Mouse (Mus musculus): ENCODE measurements around the gene Rftn1.

Rftn1 gene

DNA sequence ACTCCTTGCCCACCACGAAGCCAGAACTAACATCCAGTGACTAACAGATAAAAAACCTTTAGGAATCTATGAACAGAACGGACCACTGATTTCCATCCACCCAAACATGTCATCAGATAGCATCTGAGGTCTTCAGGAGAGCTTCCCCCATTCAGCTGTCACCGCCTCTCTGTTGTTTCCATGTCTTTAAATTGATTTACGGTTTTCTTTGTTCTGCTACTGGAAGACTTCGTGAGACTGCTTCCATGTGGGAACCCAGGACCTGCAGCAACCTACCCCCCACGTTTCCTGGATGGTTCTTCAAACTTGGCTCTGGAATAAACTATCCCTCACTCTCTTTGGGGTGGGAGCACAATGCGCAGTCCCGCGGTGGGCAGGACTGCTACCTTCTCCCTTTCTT, 175.8 kb downstream of the Rftn1 start:
- no peak for DNase-seq

DNA sequence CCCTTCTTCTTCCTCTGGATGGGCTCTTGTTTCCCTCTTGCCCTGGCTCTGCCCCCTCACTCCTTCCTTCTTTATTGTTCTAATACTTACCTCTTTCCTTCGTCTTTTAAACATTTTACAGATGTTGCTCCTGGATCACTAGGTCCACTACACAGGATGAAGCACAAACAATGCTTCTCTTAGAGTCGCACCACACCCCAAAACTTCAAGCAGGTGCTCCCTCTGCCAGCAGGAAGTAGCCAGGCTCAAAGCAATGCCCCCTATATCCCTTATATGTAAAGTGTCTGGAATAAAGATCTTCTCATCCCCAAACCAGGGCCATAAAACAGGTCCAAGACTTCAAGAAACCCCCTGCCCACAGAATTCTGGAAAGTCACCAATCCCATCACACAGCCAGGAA, 176.6 kb downstream of the Rftn1 start:
- DNase-seq: no peak

DNA sequence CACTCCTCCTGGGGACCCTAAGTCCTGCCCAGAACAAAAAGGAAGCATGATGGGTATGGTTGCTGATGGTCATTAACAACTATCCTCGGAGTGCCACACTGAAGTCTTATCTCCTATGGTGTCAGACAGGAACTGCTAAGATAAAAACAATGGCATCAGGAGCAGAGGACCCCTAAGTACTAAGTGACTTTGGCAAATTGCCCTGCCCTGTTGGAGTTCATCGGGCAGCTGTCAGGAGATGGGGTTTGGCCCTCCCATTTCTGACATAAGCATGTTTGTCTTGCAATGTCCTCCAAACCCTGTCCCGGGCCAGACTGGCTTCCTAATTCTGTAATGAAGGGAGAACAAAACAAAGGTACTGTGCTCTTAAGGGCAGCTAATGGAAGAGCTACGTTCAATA, 180.4 kb downstream of the Rftn1 start:
- no peak for DNase-seq

DNA sequence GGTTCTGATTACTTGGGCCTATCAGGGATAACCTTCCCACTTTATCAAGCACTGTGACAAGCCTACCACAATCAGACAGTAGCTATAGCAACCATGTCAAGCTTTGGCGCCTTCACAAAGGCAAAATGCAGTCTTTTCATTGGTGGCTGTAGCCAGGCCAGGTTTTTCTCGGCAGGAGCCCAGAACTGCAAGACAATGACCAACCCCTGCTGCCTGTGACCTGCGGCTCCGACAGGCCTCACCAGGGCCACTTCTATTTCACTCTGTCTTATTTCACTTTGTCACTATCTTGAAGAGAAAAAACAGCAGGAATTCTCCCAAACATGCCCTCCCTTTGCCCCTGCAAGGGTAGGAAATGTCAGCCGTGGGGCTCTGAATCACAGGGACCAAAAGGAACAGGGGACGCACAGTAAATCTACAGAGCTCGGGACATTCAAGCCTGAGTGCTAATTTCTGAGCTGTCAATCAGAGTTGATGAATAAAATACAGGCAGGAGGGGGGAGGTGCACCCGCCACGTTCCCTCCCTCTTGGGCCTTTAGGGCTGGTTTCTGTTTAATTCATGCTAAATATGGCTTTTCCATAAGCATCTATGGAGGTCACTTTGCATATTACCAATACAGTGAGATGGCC, 183.6 kb downstream of the Rftn1 start:
- peak; percentile 57 to 66 for DNase-seq

DNA sequence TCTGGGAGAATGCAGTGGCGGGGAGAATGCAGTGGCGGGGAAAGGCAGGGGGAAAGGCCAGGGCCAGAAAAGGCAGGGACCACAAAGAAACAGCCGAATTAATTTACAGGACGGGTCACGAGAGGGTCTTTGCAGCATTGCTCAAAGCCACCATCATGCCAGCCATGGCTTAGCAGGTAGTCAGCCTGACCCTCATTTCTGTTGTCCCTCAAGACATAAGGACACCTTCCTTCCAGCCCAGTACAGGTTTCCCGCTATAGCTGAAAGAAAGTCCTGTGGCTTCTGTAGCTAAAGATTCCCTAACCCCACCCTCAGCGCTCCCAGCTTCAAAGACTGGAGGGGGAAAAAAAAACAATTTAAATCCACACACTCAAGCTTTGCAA, 184.1 kb downstream of the Rftn1 start:
- DNase-seq: no peak

DNA sequence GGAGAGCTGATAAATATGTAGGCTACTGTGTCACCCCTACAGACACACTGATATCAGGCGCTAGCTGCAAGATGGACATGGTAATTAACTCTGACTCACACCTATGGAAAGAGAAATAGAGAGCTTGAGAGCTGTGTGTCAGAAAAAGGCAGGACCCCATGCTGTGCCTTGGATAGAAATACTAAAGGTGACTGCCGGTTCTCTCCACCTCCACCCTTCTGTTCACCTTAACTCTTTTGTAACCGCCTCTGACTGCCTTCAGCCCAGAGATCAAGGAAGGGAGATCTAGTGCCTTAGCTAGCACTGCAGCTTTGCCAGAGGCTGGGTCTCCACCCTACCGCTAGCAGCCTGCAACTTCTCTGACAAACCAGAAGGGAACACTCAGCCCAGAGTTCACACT, 187.3 kb downstream of the Rftn1 start:
- DNase-seq: peak; percentile 73 to 88

DNA sequence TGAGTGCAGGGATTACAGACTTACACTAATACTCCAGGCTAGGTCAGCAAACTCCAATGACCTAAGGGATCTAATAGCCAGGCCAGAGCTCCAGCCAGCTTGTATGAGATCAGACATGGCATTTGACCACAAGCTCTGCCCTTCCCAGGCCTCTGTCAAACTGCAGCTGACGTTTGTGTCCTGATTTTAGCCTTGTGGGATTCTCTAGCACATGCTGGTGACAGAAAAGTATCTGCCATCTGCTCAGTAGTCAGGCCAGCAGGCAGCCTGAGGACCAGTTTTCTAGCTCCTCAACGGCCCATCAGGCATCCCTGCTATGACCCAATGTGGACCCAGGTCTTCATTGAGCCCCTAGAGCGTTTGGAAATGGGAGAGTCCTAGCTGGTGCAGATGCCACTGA, 188.3 kb downstream of the Rftn1 start:
- peak; percentile 77 to 78 for DNase-seq

DNA sequence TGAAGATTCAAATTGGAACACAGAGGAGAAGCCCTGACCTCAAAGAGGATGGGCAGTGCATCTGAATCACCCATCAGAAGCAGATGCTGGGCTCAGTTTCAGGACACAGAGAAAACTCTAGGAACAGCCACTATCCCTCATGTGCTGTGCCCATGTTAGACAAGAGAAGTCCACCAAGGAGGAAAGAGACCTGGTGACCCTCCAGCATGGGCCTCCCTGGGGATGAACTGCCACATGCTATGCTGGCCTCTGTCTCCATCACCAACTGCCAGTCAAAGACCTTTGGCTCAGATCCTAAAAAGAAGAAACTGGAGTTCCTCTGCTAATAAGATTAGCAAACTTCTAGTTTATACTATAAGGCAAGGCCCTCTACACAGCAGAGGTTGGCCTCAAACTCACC, 188.7 kb downstream of the Rftn1 start:
- peak; percentile 49 to 56 for DNase-seq

DNA sequence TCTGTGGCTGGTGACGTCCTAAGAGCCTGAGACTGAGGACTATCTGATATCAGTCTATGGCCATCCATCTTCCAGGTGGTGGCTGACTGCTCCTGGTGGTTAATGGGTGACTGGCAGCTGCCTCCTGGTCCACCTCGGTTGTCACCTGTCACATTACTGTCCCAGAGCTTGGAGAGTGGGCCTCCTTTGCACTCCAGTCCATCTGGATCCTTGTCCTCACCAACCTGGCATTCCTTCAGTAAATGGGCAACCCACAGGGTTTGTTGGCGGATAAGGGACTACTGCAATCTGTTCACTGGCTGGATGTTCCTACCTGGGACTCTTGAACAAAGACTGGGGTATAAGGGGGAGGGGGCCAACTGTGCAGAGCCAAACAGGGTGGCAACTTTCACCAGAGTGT, 189.9 kb downstream of the Rftn1 start:
- DNase-seq: peak; percentile 86 to 88

DNA sequence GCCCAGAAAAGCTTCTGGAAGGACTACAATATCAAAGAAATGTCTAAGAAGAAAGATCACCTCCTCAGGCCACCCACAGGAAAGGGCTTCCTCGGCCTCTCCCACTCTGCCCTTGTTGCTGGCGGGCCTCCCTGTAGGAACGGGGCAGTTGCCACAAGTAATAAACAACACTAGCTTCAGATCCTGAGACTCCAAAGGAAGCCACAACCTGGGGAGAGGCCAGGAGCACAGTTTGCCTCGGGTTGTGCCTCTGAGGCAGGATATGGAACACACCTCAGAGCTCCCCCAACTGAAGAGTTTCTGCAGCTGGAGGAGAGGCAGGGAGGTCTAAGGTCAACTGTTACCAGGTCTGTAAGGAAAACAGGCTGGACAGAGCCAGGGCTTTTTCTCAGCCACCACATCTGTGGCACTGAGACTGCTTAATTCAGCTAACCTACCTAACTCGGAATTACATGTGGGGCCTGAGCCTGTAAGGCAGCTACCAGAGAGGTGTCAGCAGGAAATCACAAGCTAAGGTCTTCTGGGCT, 193.8 kb downstream of the Rftn1 start:
- DNase-seq: no peak

DNA sequence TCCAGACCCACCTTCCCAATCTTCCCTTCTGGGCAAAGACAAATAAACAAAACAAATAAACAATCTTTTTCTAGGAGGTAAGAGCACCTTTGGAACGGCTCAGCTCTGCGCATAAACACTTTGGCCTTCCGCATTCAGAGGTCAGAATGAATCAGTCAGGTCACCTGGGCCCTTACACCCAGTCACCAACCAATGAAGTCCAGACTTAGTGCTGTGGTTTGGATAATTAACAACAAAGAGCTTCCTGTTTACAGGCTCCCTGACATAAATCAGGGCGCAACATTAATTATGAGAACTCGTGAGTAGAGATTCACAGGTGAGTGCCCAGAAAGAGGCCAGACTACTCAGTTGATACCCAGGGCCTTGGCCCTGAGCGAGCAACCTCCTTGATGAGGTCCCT, 194.4 kb downstream of the Rftn1 start:
- no peak for DNase-seq

DNA sequence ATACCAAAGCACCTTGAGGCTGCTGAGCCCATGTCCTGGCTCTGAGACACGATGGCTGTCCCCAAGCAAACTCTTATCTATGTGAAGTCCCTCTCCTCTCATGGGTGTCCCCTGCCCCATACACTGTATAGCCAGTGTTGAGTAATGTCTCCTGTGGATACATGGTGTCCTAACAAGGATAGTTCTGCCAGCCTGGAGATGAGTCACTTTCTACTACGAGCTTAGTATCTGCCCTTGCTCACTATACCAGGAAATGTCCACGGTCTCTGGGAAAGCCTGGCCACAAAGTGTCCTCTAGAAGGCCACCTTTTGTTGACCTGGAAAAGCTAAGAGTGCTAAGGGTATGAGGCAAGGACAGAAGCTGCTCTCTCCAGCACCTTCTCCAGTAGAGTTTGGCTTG, 195.2 kb downstream of the Rftn1 start:
- no peak for DNase-seq

DNA sequence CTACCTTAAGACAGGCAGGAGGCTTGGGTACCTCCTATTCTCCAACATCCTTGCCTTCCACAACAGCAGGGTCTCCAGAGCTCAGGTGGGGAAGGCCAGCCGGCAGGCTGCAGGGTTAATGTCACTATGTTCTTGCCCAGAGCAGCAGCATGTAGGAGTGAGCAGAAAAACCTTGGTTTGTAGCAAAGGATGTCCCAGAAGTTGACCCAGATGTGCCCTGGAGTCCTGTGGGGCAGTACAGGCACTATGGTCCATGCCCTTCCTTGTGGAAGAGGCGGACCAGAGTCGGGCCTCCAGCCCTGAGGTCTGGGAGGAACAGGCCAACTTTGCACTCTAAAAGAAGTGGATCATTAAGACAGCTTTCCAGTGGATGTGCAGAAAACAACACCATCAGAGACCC, 196.8 kb downstream of the Rftn1 start:
- DNase-seq: no peak

DNA sequence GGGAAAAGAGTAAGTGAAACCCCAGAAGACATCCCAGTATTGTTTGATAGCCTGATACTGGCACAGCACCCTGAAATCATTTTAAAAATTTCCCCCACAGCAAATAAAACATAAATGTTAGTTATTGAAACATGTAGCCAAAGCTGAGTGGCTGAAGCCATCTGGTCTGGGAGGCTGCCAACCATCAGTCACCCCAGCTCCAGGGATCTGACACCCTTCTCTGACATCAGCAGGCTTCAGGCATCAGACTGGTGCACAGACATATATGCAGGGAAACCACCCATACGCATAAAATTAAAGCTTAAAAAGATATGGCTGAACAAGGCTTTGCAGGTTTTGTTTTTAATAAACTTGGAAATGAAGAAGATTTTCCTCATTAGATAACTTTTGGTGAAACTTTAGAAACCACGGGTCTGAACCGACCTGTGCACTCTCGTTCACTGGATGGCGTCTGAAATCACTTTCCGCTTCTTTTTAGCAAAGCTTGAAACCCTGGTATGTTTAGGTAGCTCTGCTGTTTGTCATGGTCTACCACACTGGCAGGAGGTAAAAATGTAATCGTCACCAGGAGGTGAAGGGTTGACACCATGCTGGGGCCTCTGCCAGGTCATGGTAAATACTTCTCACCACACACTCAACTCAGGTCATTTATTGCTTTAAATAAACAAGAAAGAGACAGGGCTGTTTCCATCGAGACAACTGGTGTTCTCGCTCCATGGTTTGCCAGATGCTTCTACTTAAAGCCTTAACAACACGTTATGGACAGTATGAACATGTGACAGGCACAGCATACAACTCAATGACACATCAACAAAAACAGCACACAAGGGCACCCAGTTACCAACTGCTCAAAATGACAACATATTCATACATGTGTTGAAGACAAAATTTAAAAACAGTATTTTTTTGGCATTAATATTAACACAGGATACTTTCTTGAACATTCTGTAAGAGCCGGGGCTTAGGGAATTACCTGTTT, 197.6 kb downstream of the Rftn1 start:
- peak in 1 of 2 experiments; percentile 44 for DNase-seq

DNA sequence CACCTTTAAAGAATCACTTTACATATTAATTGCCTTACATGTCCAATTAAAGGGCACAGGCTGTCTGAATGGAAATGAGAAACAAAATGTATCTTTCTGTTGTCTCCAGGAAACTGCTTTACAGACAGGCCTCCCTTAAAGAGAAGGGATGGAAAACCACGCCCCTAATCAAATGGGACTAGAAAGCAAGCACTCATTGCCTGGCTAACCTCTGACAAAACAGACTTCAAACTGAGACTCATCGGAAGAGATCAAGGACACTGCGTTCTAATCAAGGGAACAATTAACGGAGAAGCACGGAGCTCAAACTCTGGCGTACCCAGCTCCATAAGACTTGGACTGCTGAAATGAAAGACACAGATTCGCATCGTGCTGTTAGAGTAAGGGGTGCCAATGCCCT, 200.9 kb downstream of the Rftn1 start:
- no peak for DNase-seq

DNA sequence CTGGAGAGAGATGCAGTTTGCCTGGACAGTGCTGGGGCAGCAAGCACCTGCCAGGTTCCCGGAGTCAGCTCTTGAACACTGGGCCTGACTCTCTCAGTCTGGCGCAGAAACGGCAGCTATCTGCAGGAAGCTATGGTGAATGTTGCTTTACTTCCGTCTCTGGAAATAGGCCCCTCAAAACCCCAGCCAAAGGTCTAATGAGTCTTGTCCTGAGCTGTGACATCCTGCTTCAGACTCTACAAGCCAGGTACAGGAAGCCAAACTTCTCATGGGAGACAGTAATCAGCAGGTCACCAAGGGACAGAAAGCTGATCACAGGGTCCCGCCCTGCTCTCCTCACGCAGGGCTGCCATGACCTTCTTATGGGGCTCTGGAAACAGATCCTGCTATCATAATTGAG, 203.4 kb downstream of the Rftn1 start:
- no peak for DNase-seq

DNA sequence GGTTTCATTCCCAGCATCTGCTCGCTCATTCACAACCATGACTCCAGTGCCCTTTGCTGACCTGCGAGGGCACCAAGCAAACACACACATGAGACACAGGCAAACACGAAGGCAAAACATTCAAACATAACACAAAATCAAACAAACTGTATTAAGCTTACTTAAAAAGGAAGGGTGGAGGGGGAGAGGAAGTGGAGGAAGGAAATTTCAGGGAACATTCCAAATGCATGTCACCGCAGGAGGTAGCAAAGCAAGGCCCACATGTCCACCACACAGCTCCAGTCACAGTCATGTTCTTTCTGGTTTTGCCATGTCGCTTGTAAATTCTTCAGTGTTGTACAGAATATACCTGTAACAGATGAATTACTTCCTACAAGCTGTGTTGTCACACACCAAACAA, 207.0 kb downstream of the Rftn1 start:
- no peak for DNase-seq

DNA sequence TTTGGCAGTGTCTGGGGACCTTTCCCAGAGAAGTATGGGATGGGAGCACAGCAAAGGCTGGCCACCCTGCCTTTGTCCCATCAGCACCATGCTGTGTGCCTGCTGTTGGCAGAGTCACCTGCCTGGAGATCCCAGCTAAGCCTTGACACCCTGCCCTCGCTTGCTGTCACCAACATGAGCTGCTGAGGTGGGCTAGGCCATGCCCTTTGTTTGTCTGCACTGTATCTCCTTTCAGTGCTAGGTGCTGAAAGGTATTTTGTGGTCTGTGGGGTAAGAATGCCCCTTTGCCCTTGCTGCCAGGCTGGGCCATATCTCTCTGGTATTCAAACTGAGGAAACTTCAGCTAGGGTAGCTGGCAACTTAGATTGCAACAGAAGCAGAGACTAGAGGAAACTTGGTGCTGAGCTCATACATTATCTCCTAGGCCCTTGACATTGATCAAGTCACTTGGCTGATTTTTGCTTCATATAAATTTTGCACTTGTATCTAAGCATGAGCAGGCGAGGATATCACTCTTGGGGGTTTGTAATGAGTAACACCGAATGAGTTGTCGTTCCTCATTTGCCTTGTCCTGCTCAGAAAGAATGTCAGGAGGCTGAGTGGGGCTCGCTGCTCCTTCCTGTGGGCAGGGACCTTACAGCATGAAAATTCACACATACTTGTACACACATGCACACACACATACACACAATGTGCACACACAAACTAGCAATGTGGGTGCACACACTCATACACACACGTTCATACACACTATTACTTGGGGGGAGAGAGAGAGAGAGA, 207.7 kb downstream of the Rftn1 start:
- no peak for DNase-seq

DNA sequence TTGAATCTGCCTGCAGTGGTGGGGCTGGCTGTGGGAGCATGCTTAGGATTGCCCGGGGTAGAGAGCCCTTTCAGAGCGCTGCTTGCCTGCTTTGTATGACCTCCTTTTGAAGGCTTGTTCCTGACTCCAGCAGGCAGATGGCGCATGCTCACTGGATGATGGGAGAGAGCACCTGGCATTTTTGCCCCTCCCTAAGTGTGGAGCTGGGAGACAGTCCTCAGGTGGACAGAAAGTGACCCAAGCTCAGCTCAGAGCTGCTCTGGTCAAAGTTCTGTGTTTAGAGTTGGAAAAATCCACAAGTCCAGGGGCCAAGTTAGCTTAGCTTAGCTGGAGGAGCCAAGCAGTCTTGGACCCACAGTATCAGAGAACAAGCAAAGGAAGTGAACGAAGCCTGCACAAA, 208.9 kb downstream of the Rftn1 start:
- no peak for DNase-seq

DNA sequence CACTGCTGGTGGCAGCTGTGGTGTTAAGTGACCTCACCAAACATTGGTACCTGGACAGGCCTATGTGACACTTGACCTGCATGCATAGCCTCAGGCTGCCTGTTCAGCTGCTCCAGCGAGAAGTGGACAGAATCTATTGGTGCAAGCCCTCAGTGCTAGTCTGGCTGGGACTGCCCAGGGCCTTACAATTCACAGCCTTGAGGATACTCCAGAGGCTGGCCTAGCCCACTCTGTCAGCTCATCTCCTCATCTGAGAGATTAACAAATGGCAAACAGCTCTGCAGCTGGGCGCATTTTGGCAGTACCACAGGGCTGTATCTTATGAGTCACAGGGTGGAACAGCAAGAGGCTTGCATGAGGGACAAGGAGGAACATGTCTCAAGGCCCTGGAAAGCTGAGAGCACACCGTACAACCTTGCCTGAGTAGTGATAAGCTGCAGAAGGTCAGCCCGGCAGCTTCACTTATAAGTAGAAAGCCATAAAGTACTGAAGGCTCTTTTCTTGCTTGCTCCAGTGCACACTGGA, 210.7 kb downstream of the Rftn1 start:
- DNase-seq: no peak

DNA sequence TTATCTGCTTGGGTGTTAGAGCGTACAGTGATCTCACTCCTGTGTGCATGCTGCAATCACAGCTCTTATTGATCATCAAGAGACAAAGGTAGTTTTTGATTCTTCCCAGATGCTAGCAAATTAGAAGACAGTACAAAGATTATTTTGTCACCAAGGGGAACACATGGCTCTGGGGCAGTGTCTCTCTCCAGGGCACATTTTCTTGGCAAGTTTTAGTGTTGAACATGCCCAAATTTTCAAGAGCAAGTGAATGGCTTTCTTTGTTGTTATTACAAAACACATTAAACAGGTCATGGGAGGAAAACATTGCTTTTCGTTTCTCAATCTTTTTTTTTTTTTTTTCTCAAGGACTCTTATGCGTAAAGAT, 213.1 kb downstream of the Rftn1 start:
- no peak for DNase-seq

DNA sequence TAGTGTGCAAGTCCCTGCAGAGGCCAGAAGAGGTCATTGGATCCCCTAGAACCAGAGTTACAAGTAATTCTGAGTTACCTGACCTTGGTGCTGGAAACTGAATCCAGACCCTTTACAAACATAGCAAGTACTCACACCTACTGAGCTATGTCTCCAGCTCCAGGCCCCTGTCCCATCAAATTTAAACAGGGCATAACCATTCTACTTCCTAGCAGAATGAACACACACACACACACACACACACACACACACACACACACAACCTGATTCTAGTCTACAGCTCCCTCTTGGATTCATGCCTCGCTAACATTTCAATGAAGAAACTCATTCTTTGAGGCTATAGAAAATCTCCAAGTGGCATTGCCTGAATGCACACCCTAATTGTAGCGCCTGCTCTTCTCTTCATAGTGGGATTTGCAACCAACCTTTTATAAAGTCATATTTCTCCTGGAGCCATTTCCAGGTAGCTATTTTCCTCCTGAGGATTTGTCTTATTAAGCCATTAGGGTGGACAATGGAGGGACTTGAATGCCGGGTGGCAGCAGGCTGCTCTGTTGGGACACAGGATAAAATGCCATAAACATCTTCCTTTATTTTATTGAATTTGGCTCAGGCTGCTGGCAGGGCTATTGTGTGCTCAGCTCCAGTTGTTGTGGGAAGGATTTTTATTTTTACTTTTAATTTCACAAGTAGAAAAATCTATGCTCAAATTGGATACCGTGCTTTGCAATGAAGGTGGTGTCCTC, 213.6 kb downstream of the Rftn1 start:
- DNase-seq: no peak

Data from cerebellum, postnatal 25 days (tissue).